Mouse (Mus musculus): Measurements from ENCODE around the gene Krt33a.

The Krt33a gene

DNA sequence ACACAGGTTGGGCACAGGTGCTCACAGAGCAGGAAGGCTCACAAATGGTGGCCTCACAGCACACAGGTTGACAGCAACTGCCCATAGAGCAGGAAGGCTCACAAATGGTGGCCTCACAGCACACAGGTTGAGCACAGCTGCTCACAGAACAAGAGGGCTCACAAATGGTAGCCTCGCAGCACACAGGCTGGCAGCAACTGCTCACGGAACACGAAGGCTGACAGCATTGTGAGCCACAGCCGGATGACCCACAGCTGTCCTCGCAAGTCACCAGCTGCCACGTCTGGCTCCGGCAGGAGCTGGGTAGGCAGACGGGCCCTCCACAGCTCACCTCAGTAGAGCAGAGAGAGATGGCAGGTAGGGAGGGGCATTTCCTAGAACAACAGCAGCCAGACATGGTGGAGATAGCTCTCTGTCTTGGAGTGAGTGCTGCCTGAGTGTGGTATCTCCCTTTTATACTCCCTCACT, 29.8 kb downstream of the Krt33a start, which contains the start of gene Krtap16-1:
Gene Krtap16-1, minus strand, starts transcription at position 418 of the 468 bp plus-strand sequence.
- DNase-seq (ENCODE audit: low read depth), result no peak

DNA sequence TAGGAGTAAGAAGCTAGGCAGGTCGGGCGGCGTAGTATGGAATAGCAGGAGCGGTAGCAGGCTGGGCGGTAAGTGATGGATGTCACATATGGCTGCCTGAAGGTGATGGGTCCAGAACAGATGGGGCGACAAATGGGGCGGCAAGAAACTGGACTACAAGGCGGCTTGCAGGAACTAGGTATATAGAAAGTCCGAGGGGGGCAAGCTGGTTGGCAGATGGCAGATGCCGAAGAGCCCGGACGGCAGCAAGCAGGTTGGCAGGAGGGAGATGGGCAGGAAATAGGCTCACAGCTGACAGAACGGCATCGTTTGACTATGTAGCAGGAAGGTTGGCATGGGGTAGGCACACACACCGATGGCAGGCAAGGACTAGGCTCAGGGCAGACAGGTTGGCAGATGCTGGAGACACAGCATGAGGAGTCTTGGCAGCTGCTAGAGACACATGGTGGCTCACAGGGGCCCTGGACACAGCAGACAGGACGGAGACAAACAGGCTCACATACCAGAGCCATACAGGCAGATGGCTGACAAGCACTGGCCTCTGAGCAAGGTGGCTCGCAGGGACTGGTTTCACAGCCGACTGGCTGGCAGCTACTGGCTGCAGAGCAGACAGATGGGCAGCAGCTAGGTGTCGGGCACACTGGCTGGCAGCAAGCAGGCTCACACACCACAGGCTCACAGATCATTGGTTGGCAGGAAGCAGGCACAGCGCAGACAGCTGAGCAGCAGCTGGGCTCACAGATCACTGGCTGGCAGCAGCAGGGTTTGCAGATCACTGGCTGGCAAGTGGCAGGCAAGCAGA, 30.5 kb downstream of the Krt33a start:
- DNase-seq (ENCODE audit: low read depth), result no peak

- no peak for DNase-seq (ENCODE audit: low read depth)
Observed at GRCm38 (mm10) chr11:99983442-99983841, 32.6 kb downstream of the Krt33a start.

GRCm38 (mm10) chr11:99982731-99983130, 33.3 kb downstream of the Krt33a start:
- DNase-seq (ENCODE audit: low read depth), result no peak

DNA sequence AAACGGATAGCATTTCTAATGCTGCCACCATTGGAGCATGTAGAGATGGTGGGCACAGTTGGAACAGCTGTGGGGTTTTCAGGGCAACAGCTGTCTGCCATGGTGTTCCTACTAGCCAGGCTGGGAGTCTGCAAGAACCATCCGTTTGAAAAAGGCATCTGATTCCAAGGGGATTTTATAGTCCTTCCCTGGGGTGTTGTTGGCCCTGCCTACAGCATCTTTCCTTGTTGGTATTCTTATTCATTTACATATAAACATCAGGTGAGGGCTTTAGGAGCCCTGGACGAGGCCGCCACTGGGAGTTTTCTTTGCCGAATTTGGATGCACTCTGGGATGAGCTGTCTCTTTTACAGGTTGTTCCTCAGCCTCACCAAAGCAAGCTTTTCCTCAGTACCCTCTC, 37.1 kb downstream of the Krt33a start, which contains the start of gene Krtap29-1:
Gene Krtap29-1, minus strand, starts transcription at position 101 of the 400 bp plus-strand sequence.
- no peak for DNase-seq (ENCODE audit: low read depth)

GRCm38 (mm10) chr11:99965961-99966360, 50.1 kb downstream of the Krt33a start:
- no peak for DNase-seq (ENCODE audit: low read depth)

DNA sequence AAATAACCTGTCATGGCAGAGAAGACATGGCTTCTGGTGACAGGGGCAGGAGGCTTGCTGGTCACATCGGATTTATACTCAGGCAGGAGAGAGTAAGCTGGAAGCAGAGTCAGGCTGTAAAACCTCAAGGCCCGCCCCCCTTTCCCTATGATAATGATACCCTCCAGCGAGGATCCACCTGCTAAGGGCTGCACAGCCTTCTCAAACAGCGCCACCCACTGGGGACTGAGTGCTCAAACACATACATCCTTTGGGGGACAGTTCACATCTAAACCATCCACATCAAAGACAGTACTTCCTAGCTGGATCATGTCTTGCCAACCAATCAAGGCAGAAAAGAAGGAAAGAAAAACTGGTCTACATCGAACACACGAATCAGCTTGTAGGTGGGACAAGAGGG, 51.8 kb downstream of the Krt33a start:
- DNase-seq (ENCODE audit: low read depth), result no peak
